Mouse (Mus musculus): ENCODE data around the gene Rbm5. TPM values are rescaled to one million over a fixed set of nuclear protein-coding genes. Genes with fewer than 3 reads are reported as not detected.

Gene Rbm5
- total RNA-seq, 2 experiments from 2014 or later = 133 to 157 TPM

GRCm38 (mm10) chr9:107703337-107704122 lies 67.3 kb downstream of the Rbm5 start:
- no peak for ATAC-seq (replicated peaks; ENCODE audit: poor library complexity, severe bottlenecking)

DNA sequence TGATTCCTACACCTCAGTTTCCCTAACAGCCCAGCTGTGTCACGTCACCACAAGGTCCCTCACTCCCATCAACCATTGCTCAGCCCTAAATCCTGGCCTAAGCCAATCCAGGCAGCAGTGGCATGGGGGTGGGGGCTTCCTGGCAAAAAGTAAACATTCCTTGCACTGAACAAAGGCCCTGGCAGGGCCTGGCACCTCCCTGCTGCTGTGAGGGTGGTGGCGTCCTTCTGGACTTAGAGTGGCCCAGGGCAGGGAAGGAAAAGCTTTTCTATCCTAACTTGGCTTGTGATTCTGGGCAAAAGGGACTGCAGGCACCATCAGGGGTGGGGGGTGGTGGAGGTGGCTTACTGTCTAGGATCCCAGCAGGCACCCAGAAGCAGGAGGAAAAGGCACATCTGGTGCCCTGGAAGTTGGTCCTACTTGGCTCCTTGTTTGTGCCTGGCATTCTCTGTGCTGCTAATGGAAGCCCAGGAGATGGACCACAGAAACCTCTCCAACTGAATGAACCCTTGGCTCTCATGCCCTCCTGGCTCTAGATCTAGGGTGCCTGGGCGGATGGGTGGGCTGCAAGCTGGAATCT lies 68.1 kb downstream of the Rbm5 start:
- no peak for ATAC-seq (replicated peaks; ENCODE audit: poor library complexity, severe bottlenecking)

DNA sequence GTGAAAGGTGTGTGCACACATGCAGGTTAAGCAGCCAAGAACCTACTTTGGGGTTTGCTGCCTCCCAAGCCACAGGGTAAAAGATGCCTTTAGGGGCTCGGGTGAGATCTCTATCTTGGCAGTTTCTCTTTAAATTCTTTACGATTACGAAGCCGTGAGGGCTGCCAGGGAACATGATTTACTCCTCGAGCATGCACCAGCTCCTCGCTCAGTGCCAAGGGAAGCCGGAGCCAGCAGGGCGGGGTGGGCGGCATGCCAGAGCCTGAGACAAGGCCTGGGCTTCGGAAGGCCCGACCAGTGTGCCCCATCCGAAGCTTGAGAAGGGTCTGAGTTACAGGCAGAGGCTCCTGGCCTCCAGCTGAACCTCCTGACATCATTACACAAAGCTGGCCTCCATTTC lies 69.2 kb downstream of the Rbm5 start:
- no peak for ATAC-seq (replicated peaks; ENCODE audit: poor library complexity, severe bottlenecking)

GRCm38 (mm10) chr9:107700114-107700571 lies 70.7 kb downstream of the Rbm5 start:
- ATAC-seq (replicated peaks; ENCODE audit: poor library complexity, severe bottlenecking) = no peak

- ATAC-seq (replicated peaks; ENCODE audit: poor library complexity, severe bottlenecking) = no peak
Observed at GRCm38 (mm10) chr9:107699376-107699980, 71.3 kb downstream of the Rbm5 start.

DNA sequence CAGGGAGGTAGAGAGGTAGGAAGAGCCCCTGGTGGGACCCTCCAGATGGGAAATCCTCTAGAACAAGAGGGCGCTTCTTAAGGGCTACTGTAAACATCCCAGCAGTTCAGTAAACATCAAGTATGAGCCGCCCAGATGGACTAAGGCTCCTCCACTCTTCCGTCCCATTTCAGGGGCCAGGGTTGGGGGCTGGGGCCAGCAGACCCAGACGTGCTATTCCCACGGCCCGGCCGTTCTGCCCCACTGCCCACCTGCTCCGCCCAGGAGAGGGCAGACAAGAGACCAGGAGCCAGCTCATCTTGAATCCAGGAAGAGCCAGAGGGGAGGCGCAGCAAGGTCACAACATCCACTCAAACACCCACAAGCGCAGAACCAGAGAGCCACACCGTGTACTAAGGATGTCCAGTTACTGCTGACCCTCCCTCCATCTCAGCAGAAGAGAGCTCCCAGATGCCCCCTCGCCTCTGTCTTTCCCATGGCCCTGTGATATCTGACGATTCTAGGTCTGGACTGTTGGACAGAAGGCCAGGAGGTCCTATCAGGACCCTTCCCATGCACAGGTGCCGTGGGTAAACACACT lies 72.1 kb downstream of the Rbm5 start:
- no peak for ATAC-seq (replicated peaks; ENCODE audit: poor library complexity, severe bottlenecking)

- no peak for ATAC-seq (replicated peaks; ENCODE audit: poor library complexity, severe bottlenecking)
Observed at GRCm38 (mm10) chr9:107697811-107698521, 72.8 kb downstream of the Rbm5 start.

GRCm38 (mm10) chr9:107696845-107697610 lies 73.8 kb downstream of the Rbm5 start:
- no peak for ATAC-seq (replicated peaks; ENCODE audit: poor library complexity, severe bottlenecking)

DNA sequence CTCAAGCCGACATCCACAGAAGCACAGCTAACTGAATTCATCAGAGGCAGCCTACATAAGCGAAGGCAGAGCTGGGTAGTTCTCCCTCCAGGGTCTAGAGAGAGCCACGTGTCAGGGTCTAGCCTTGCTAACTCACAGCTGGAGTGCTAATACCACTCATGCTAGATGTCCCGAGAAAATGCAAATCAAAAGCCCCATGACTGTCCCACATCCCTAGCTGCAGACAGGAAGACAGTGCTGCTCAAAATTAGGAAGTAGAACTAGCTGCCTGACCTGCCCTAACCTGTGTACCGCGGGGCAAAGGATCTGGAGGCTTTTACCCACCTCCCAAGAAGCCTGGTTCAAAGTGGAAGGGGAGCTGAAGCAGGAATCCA lies 74.7 kb downstream of the Rbm5 start:
- peak; percentile 62; the same call in 1 of the 2 replicates for ATAC-seq (replicated peaks; ENCODE audit: poor library complexity, severe bottlenecking)

DNA sequence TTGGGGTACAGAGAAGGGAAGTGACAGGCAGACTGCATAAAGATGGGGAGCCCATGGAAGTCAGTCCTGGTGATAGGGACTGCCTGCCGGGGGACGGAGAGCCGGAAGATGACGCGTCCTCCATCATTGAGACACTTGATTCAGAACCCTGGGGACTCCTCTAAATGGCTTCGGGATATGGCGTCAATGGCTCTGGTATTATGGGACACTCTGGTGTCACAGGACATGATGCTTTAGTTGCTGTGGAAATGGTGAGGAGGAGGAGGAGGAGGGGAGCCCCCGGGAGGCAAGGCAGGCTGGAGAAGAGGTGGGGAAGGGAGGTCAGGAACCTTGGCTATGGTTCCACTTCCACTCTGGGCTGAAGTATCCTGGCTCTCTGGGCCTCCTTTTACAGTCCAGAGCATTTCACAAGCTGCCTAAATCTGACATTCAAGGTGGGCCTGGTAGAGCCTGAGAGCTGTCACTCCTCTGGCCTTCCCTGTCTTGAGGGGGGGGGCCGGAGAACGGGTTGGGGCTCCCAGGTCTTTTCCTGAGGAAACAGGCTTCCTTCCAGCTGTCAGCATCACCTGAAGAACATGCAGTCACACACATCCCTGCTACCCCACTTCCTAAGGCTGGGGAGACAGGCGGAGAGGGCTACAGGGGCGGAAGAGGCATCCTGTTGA lies 75.2 kb downstream of the Rbm5 start:
- no peak for ATAC-seq (replicated peaks; ENCODE audit: poor library complexity, severe bottlenecking)

- ATAC-seq (replicated peaks; ENCODE audit: poor library complexity, severe bottlenecking) = no peak
Observed at GRCm38 (mm10) chr9:107694627-107695026, 76.2 kb downstream of the Rbm5 start.

- no peak for ATAC-seq (replicated peaks; ENCODE audit: poor library complexity, severe bottlenecking)
Observed at GRCm38 (mm10) chr9:107693433-107693987, 77.3 kb downstream of the Rbm5 start.

DNA sequence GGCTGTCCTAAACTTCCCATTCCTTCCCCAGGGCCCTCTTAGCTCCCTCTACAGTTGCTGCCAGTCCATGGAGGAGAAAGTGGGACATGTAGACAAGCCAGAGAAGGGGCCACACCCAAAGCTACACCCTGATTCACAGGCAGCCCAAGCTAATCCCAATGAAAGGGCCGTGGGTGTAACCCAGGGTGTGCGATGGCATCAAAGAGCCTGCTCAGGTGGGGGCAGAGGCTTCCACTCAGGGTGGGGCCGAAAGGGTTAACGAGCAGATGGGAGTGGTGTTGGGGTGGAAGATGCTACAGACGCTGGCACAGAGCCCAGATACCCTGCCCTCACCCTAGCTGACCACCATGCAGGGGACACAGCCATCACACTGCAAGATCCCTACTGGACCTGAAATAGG lies 78.0 kb downstream of the Rbm5 start:
- ATAC-seq (replicated peaks; ENCODE audit: poor library complexity, severe bottlenecking) = no peak

GRCm38 (mm10) chr9:107690391-107690790 lies 80.4 kb downstream of the Rbm5 start:
- no peak for ATAC-seq (replicated peaks; ENCODE audit: poor library complexity, severe bottlenecking)

Other genes starting within 250 kb of the Rbm5 start
- 12.2 and 13.7 TPM in 2 replicates for gene Tmem115, start 237.1 kb downstream of the Rbm5 start, total RNA-seq (2014; fragmentation: Nextera tagmentation)
- 12.1 and 12.5 TPM in 2 replicates for gene Tmem115, start 237.1 kb downstream of the Rbm5 start, total RNA-seq (2017)
- 21.2 and 31.0 TPM in 2 replicates for gene Cyb561d2, start 228.8 kb downstream of the Rbm5 start, total RNA-seq (2014; fragmentation: Nextera tagmentation)
- 13.2 and 13.9 TPM in 2 replicates for gene Cyb561d2, start 228.8 kb downstream of the Rbm5 start, total RNA-seq (2017)
- gene Nprl2, start 228.8 kb downstream of the Rbm5 start, total RNA-seq (2014; fragmentation: Nextera tagmentation) = 11.3 and 16.7 TPM in 2 replicates
- 11.3 and 14.3 TPM in 2 replicates for gene Nprl2, start 228.8 kb downstream of the Rbm5 start, total RNA-seq (2017)
- not detected in 2 replicates for gene Zmynd10, start 223.7 kb downstream of the Rbm5 start, total RNA-seq (2014; fragmentation: Nextera tagmentation)
- not detected in 2 replicates for gene Zmynd10, start 223.7 kb downstream of the Rbm5 start, total RNA-seq (2017)
- 40.2 and 42.2 TPM in 2 replicates for gene Rassf1, start 219.4 kb downstream of the Rbm5 start, total RNA-seq (2014; fragmentation: Nextera tagmentation)
- 34.1 and 36.7 TPM in 2 replicates for gene Rassf1, start 219.4 kb downstream of the Rbm5 start, total RNA-seq (2017)
- gene Tusc2, start 207.7 kb downstream of the Rbm5 start, total RNA-seq (2014; fragmentation: Nextera tagmentation) = 22.8 and 34.5 TPM in 2 replicates
- gene Tusc2, start 207.7 kb downstream of the Rbm5 start, total RNA-seq (2017) = 10.8 and 13.2 TPM in 2 replicates
- 6.2 and 11.6 TPM in 2 replicates for gene Hyal2, start 203.1 kb downstream of the Rbm5 start, total RNA-seq (2014; fragmentation: Nextera tagmentation)
- 3.0 and 5.3 TPM in 2 replicates for gene Hyal2, start 203.1 kb downstream of the Rbm5 start, total RNA-seq (2017)
- 1.4 and 4.9 TPM in 2 replicates for gene Hyal1, start 194.1 kb downstream of the Rbm5 start, total RNA-seq (2014; fragmentation: Nextera tagmentation)
- gene Hyal1, start 194.1 kb downstream of the Rbm5 start, total RNA-seq (2017) = 0.56 and 1.0 TPM in 2 replicates
- gene Naa80, start 192.1 kb downstream of the Rbm5 start, total RNA-seq (2014; fragmentation: Nextera tagmentation) = 7.1 and 18.2 TPM in 2 replicates
- 5.5 and 8.2 TPM in 2 replicates for gene Naa80, start 192.1 kb downstream of the Rbm5 start, total RNA-seq (2017)
- gene Hyal3, start 190.2 kb downstream of the Rbm5 start, total RNA-seq (2014; fragmentation: Nextera tagmentation) = 0.34 TPM in 1 of 2 replicates, not detected in the other
- gene Hyal3, start 190.2 kb downstream of the Rbm5 start, total RNA-seq (2017) = 0.26 and 0.46 TPM in 2 replicates
- 89.9 and 105 TPM in 2 replicates for gene Ifrd2, start 183.4 kb downstream of the Rbm5 start, total RNA-seq (2014; fragmentation: Nextera tagmentation)
- 46.9 and 76.8 TPM in 2 replicates for gene Ifrd2, start 183.4 kb downstream of the Rbm5 start, total RNA-seq (2017)
- not detected in 2 replicates for gene Sema3b, start 161.8 kb downstream of the Rbm5 start, total RNA-seq (2014; fragmentation: Nextera tagmentation)
- gene Sema3b, start 161.8 kb downstream of the Rbm5 start, total RNA-seq (2017) = not detected in 2 replicates
- gene Gnai2, start 135.6 kb downstream of the Rbm5 start, total RNA-seq (2014; fragmentation: Nextera tagmentation) = 410 and 448 TPM in 2 replicates
- 395 and 452 TPM in 2 replicates for gene Gnai2, start 135.6 kb downstream of the Rbm5 start, total RNA-seq (2017)
- gene Slc38a3, start 101.5 kb downstream of the Rbm5 start, total RNA-seq (2014; fragmentation: Nextera tagmentation) = not detected in 2 replicates
- gene Slc38a3, start 101.5 kb downstream of the Rbm5 start, total RNA-seq (2017) = not detected in 2 replicates
- gene Gnat1, start 91.3 kb downstream of the Rbm5 start, total RNA-seq (2014; fragmentation: Nextera tagmentation) = not detected in 2 replicates
- gene Gnat1, start 91.3 kb downstream of the Rbm5 start, total RNA-seq (2017) = not detected in 2 replicates
- 2.6 TPM in 1 of 2 replicates, not detected in the other for gene Sema3f, start 60.5 kb downstream of the Rbm5 start, total RNA-seq (2014; fragmentation: Nextera tagmentation)
- not detected in 2 replicates for gene Sema3f, start 60.5 kb downstream of the Rbm5 start, total RNA-seq (2017)
- 99.9 and 115 TPM in 2 replicates for gene Rbm6, start 102.2 kb upstream of the Rbm5 start, total RNA-seq (2014; fragmentation: Nextera tagmentation)
- 110 and 125 TPM in 2 replicates for gene Rbm6, start 102.2 kb upstream of the Rbm5 start, total RNA-seq (2017)
- 6.1 and 9.3 TPM in 2 replicates for gene Mon1a, start 117.2 kb upstream of the Rbm5 start, total RNA-seq (2014; fragmentation: Nextera tagmentation)
- gene Mon1a, start 117.2 kb upstream of the Rbm5 start, total RNA-seq (2017) = 16.5 and 19.5 TPM in 2 replicates
- not detected in 2 replicates for gene Mst1r, start 135.9 kb upstream of the Rbm5 start, total RNA-seq (2014; fragmentation: Nextera tagmentation)
- 0.26 and 6.3 TPM in 2 replicates for gene Mst1r, start 135.9 kb upstream of the Rbm5 start, total RNA-seq (2017)
- gene Actl11, start 157.5 kb upstream of the Rbm5 start, total RNA-seq (2014; fragmentation: Nextera tagmentation) = not detected in 2 replicates
- not detected in 2 replicates for gene Actl11, start 157.5 kb upstream of the Rbm5 start, total RNA-seq (2017)
- gene Camkv, start 164.7 kb upstream of the Rbm5 start, total RNA-seq (2014; fragmentation: Nextera tagmentation) = not detected in 2 replicates
- not detected in 2 replicates for gene Camkv, start 164.7 kb upstream of the Rbm5 start, total RNA-seq (2017)
- gene Traip, start 179.1 kb upstream of the Rbm5 start, total RNA-seq (2014; fragmentation: Nextera tagmentation) = 11.1 and 19.4 TPM in 2 replicates
- gene Traip, start 179.1 kb upstream of the Rbm5 start, total RNA-seq (2017) = 24.0 and 29.7 TPM in 2 replicates
- 79.1 and 88.9 TPM in 2 replicates for gene Uba7, start 204.5 kb upstream of the Rbm5 start, total RNA-seq (2014; fragmentation: Nextera tagmentation)
- gene Uba7, start 204.5 kb upstream of the Rbm5 start, total RNA-seq (2017) = 21.4 and 33.4 TPM in 2 replicates
- 0.47 TPM in 1 of 2 replicates, not detected in the other for gene Gm20661, start 212.1 kb upstream of the Rbm5 start, total RNA-seq (2014; fragmentation: Nextera tagmentation)
- not detected in 2 replicates for gene Gm20661, start 212.1 kb upstream of the Rbm5 start, total RNA-seq (2017)
- 16.7 and 29.9 TPM in 2 replicates for gene Inka1, start 214.9 kb upstream of the Rbm5 start, total RNA-seq (2014; fragmentation: Nextera tagmentation)
- 18.6 and 23.2 TPM in 2 replicates for gene Inka1, start 214.9 kb upstream of the Rbm5 start, total RNA-seq (2017)
- gene Cdhr4, start 221.5 kb upstream of the Rbm5 start, total RNA-seq (2014; fragmentation: Nextera tagmentation) = 3.0 TPM in 1 of 2 replicates, not detected in the other
- gene Cdhr4, start 221.5 kb upstream of the Rbm5 start, total RNA-seq (2017) = 0.69 TPM in 1 of 2 replicates, not detected in the other
- gene Gm20662, start 225.4 kb upstream of the Rbm5 start, total RNA-seq (2014; fragmentation: Nextera tagmentation) = 0.62 and 5.3 TPM in 2 replicates
- not detected in 2 replicates for gene Gm20662, start 225.4 kb upstream of the Rbm5 start, total RNA-seq (2017)
- 27.1 TPM in 2 replicates for gene Ip6k1, start 231.5 kb upstream of the Rbm5 start, total RNA-seq (2014; fragmentation: Nextera tagmentation)
- gene Ip6k1, start 231.5 kb upstream of the Rbm5 start, total RNA-seq (2017) = 31.6 and 42.7 TPM in 2 replicates

All from granulocyte monocyte progenitor cell, adult 5-6 weeks (primary cell).